Mouse (Mus musculus) hindbrain, postnatal 0 days (tissue): ENCODE data around the gene Socs5. TPM values are rescaled to one million over a fixed set of nuclear protein-coding genes. Genes with fewer than 3 reads are reported as not detected.

Experiments
- ATAC-seq: fragments of 200-750 bp; cut with Nextera tagmentation; 2 replicates; pipeline ENCODE4 v1.8.0; 2017; ENCODE audit warnings: mild to moderate bottlenecking, moderate TSS enrichment, moderate library complexity
- DNase-seq: peaks from one replicate; pipeline ENCODE4 v3.0.0-alpha.2; 2015; ENCODE audit warnings: low spot score
- H3K27ac ChIP-seq: fragments of 300-500 bp; sonication (generic); 2 replicates; pipeline ENCODE4 v1.5.1; 2014; ENCODE audit warnings: mild to moderate bottlenecking
- H3K27me3 ChIP-seq: fragments of 300-500 bp; sonication (generic); 2 replicates; pipeline ENCODE4 v1.6.1; 2014; ENCODE audit warnings: low read length, mixed read lengths; ENCODE audit not compliant: insufficient read depth
- H3K36me3 ChIP-seq: fragments of 300-500 bp; sonication (generic); 2 replicates; pipeline ENCODE4 v1.6.1; 2014; ENCODE audit warnings: low read length, mixed read lengths; ENCODE audit not compliant: insufficient read depth
- H3K4me1 ChIP-seq: fragments of 300-500 bp; sonication (generic); 2 replicates; pipeline ENCODE4 v1.6.1; 2014; ENCODE audit warnings: antibody characterized with exemption, low read length, mixed read lengths; ENCODE audit not compliant: insufficient read depth
- H3K4me2 ChIP-seq: fragments of 300-500 bp; sonication (generic); 2 replicates; pipeline ENCODE4 v1.6.1; 2014; ENCODE audit warnings: low read depth, mild to moderate bottlenecking, low read length, moderate library complexity, mixed read lengths
- H3K4me3 ChIP-seq: fragments of 300-500 bp; sonication (generic); 2 replicates; pipeline ENCODE4 v1.5.1; 2014; ENCODE audit warnings: low read length
- H3K9ac ChIP-seq: fragments of 300-500 bp; sonication (generic); replicated peaks from 2 replicates; pipeline ENCODE4 v1.6.1; 2014; ENCODE audit warnings: mild to moderate bottlenecking, low read length, moderate library complexity, mixed read lengths
- H3K9me3 ChIP-seq: fragments of 300-500 bp; sonication (generic); 2 replicates; pipeline ENCODE4 v1.6.1; 2016; ENCODE audit warnings: low read length, mixed read lengths
- CTCF ChIP-seq: IDR thresholded peaks from 2 replicates; pipeline ENCODE4 v1.5.1; 2016; ENCODE audit warnings: antibody characterized with exemption, control low read depth, low read depth
- WGBS: fragments of 180-500 bp; shearing (Covaris S2); extraction: QIAGEN DNeasy Blood & Tissue Kit; methylation state at CpG from one replicate; pipeline ENCODE4 v1.1.7; 2014; 5-methylcytosine and 5-hydroxymethylcytosine counted together
- microRNA-seq, 2 experiments: library from miRNA; unstranded; fragments of <30 nt; microRNA quantifications; one replicate each; pipeline ENCODE4; 2016
- polyA plus RNA-seq: library from polyadenylated mRNA; unstranded; fragments of >200 nt; fragmentation: Nextera tagmentation; extraction: Ambion mirVana; gene quantifications from 2 replicates; pipeline ENCODE4 v1.2.1, GENCODE M21; 2015
- total RNA-seq: library from RNA; depleted of rRNA; stranded (reverse); fragments of >200 nt; gene quantifications from 2 replicates; pipeline ENCODE4 v1.2.3, GENCODE M21; 2014; rRNA removed

The Socs5 gene
- total and polyA plus RNA-seq, 2 experiments from 2014 or later = 12.3 to 18.9 TPM

DNA sequence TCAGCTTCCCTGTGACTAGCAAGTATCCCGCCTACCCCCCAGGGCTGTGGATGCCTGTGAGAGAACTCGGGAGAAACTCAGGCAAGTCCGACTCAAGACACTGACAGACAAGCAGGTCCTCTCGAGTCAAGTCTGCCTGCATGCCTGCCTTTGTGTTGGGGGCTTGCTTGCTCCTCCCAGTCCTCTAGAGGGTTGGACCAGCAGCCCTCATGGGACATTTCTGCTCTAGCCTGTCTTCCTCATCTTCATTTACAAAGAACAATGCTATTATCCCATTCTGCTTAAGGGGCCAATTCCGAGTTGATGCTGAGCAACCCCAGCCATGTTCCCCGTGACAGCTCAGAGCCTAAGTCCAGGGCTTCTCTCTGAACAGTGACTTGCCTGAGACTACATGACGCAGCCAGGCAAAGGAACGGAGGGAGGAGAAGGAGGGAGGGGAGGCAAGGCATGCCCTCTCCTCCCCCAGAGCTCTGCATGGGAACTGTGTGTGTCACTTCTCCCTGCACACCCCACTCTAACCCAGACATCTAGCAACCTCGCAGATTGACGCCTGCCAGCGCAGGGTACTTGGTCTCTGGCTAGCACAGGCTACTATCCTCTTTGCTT is 78.1 kb downstream of the Socs5 start:
- Histone ChIP-seq H3K27me3 (no peaks in the 10 kb centered on the region), H3K4me1 (peaks cover 8% of the 10 kb centered on the region; the same call in 1 of the 2 replicates), H3K4me3 (no peak overlapping the region), H3K9ac (no peak overlapping the region), H3K4me2 (no peak overlapping the region), H3K36me3 (no peaks in the 10 kb centered on the region), H3K9me3 (no peaks in the 10 kb centered on the region), H3K27ac (no peak overlapping the region)
- TF ChIP-seq CTCF = no peak
- peak; percentile 43; the same call in 1 of the 2 replicates for ATAC-seq
- 25% methylated on average over 11 of the region's 11 CpGs for WGBS
- DNase-seq = no peak

DNA sequence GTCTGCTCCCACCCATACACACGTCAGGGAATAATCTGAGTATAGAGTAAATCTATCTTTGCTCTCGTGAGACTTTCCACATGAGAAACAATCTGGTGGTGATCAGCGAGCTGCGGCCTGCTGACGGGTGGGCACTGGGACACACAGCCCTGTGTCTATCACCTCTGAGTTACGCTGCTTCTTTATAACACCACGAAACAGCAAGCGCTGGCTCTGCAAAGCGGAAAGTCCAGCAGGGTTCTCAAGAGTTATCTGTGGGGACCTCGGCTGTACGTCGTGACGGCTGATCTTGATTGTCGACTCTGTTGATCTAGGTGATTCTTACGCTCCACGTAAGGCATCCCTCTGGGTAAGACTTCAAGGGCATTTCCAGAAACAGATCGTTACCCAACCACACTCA is 79.5 kb downstream of the Socs5 start:
- Histone ChIP-seq H3K9ac (no peak overlapping the region), H3K36me3 (no peaks in the 10 kb centered on the region), H3K27me3 (no peaks in the 10 kb centered on the region), H3K9me3 (no peaks in the 10 kb centered on the region), H3K4me2 (no peak overlapping the region), H3K4me1 (peaks cover 8% of the 10 kb centered on the region; the same call in 1 of the 2 replicates), H3K27ac (no peak overlapping the region), H3K4me3 (no peak overlapping the region)
- ATAC-seq (no peak), DNase-seq (no peak)
- 57% methylated on average over 17 of the region's 17 CpGs for WGBS
- no peak for TF ChIP-seq CTCF

Small RNAs within 50 kb of the gene (microRNA-seq; reads per million reads assigned to microRNA genes)
- 0 reads per million in 2 experiments for gene Gm22346

Other genes starting within 250 kb of the Socs5 start
- not detected in 2 replicates for gene Tmem247, start 190.3 kb upstream of the Socs5 start, total RNA-seq
- gene Tmem247, start 190.3 kb upstream of the Socs5 start, polyA plus RNA-seq = not detected in 2 replicates
- not detected in 2 replicates for gene Atp6v1e2, start 159.8 kb upstream of the Socs5 start, total RNA-seq
- gene Atp6v1e2, start 159.8 kb upstream of the Socs5 start, polyA plus RNA-seq = 0.24 TPM in 1 of 2 replicates, not detected in the other
- 24.1 and 51.7 TPM in 2 replicates for gene Rhoq, start 144.6 kb upstream of the Socs5 start, total RNA-seq
- 5.9 and 6.7 TPM in 2 replicates for gene Rhoq, start 144.6 kb upstream of the Socs5 start, polyA plus RNA-seq
- gene Pigf, start 82.3 kb upstream of the Socs5 start, total RNA-seq = 12.8 and 15.7 TPM in 2 replicates
- 31.3 and 33.3 TPM in 2 replicates for gene Pigf, start 82.3 kb upstream of the Socs5 start, polyA plus RNA-seq
- gene Cript, start 82.1 kb upstream of the Socs5 start, total RNA-seq = 37.3 and 53.7 TPM in 2 replicates
- gene Cript, start 82.1 kb upstream of the Socs5 start, polyA plus RNA-seq = 184 and 186 TPM in 2 replicates
- gene Mcfd2, start 158.3 kb downstream of the Socs5 start, total RNA-seq = 34.6 and 36.5 TPM in 2 replicates
- 40.4 and 41.0 TPM in 2 replicates for gene Mcfd2, start 158.3 kb downstream of the Socs5 start, polyA plus RNA-seq
- 9.9 and 10.9 TPM in 2 replicates for gene Ttc7, start 175.2 kb downstream of the Socs5 start, total RNA-seq
- gene Ttc7, start 175.2 kb downstream of the Socs5 start, polyA plus RNA-seq = 9.0 and 13.3 TPM in 2 replicates